Mouse (Mus musculus) neural tube, embryonic 13.5 days (tissue): ENCODE results near the gene Aldh1b1. TPM values are rescaled to one million over a fixed set of nuclear protein-coding genes. Genes with fewer than 3 reads are reported as not detected.

Source experiments
- ATAC-seq: fragments of 200-750 bp; cut with Nextera tagmentation; 2 replicates; pipeline ENCODE4 v1.8.0; 2017; ENCODE audit warnings: low read depth, mild to moderate bottlenecking, moderate TSS enrichment, moderate library complexity
- H3K27ac ChIP-seq: fragments of 300-500 bp; sonication (generic); replicated peaks from 2 replicates; pipeline ENCODE4 v1.5.1; 2015; ENCODE audit warnings: moderate library complexity, mild to moderate bottlenecking, inconsistent platforms
- H3K27me3 ChIP-seq: fragments of 300-500 bp; sonication (generic); 2 replicates; pipeline ENCODE4 v1.6.1; 2015; ENCODE audit warnings: mild to moderate bottlenecking, inconsistent platforms
- H3K36me3 ChIP-seq: fragments of 300-500 bp; sonication (generic); 2 replicates; pipeline ENCODE4 v1.6.1; 2015; ENCODE audit warnings: mild to moderate bottlenecking, inconsistent platforms
- H3K4me1 ChIP-seq: fragments of 300-500 bp; sonication (generic); replicated peaks from 2 replicates; pipeline ENCODE4 v1.6.1; 2015; ENCODE audit warnings: inconsistent platforms
- H3K4me2 ChIP-seq: fragments of 300-500 bp; sonication (generic); 2 replicates; pipeline ENCODE4 v1.6.1; 2015; ENCODE audit warnings: inconsistent platforms, mild to moderate bottlenecking, moderate library complexity
- H3K4me3 ChIP-seq: fragments of 300-500 bp; sonication (generic); 2 replicates; pipeline ENCODE4 v1.5.1; 2015; ENCODE audit warnings: mild to moderate bottlenecking, inconsistent platforms
- H3K9ac ChIP-seq: fragments of 300-500 bp; sonication (generic); 2 replicates; pipeline ENCODE4 v1.6.1; 2015; ENCODE audit warnings: moderate library complexity, mild to moderate bottlenecking, inconsistent platforms
- H3K9me3 ChIP-seq: fragments of 300-500 bp; sonication (generic); 2 replicates; pipeline ENCODE4 v1.6.1; 2016; ENCODE audit warnings: inconsistent platforms
- WGBS: fragments of 180-500 bp; shearing (Covaris S2); methylation state at CpG from one replicate; pipeline ENCODE4 v1.1.7; 2015; 5-methylcytosine and 5-hydroxymethylcytosine counted together
- polyA plus RNA-seq: library from polyadenylated mRNA; unstranded; fragments of >200 nt; fragmentation: Nextera tagmentation; extraction: Ambion mirVana; gene quantifications from 2 replicates; pipeline ENCODE4 v1.2.1, GENCODE M21; 2015

Gene Aldh1b1
- polyA plus RNA-seq, 1 experiment from 2014 or later = 16.5 TPM

DNA sequence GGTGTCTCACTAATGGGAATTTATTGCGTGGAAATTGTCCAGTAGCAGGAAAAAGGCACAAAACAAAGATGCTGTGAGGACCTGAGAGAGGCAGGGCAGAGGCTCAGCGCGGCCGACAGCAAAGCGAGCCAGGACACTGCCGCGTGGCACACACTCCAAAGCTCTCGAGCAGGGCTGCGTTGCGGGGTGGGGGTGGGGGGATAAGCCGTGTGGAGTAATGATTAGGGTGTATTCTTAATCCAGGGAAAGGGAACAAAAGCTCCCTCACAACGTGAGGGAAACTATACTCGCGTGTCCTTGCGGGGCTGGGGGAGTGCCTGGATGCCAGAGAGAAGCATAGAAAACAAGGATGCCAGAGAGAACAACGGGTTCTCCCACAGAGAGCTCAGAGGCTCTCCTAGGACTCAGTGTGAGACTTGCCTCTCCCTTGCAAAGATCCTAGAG is 33.7 kb upstream of the Aldh1b1 start:
- no peak overlapping the region for H3K4me3 ChIP-seq
- peaks cover 65% of the 10 kb centered on the region for H3K4me1 ChIP-seq
- 1% methylated on average over 16 of the region's 16 CpGs for WGBS
- H3K36me3 ChIP-seq = no peaks in the 10 kb centered on the region
- peak overlapping the region; percentile 60 for H3K9ac ChIP-seq
- H3K27ac ChIP-seq = peak overlapping the region; percentile 89
- peaks cover 21% of the 10 kb centered on the region for H3K27me3 ChIP-seq
- ATAC-seq = no peak; the same call in 1 of the 2 replicates
- peak overlapping the region; percentile 47 for H3K4me2 ChIP-seq
- H3K9me3 ChIP-seq = no peaks in the 10 kb centered on the region

DNA sequence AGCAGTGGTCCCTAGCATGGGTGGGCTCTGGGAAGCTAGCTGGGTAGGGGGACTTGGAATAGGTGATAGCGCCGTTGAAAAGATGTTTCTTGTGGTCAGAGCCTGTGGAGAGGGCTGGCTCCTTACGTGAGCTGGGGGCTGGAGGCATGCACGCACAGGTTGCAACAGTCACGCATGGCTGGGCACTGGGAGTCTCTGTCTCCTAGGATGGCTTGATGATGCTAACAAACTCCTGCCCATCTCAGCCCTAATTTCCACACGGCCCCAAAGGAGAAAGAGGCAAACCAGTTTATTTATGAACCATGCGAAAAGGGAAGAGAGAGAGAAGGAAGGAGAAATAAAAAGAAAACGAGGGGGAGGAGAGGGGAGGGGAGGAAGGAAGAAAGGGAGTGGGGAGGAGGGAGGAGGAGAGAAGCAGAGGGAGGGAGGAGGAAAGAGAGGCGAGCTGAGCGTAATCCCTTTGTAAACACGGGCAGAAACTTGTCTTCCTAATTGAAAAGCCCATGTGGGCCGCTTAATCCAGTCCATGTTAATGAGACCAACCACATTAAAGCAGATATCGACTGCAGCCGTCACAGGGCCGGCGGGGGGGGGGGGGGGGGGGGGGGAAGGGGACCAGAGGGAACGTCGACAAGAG is 33.1 kb upstream of the Aldh1b1 start:
- ATAC-seq = peak; percentile 28; the same call in 1 of the 2 replicates
- H3K4me3 ChIP-seq = no peak overlapping the region
- H3K4me1 ChIP-seq = peaks cover 70% of the 10 kb centered on the region
- H3K9ac ChIP-seq = peak overlapping the region; percentile 60
- H3K9me3 ChIP-seq = no peaks in the 10 kb centered on the region
- H3K4me2 ChIP-seq = peak overlapping the region; percentile 47
- WGBS = 1% methylated on average over 13 of the region's 18 CpGs
- H3K27me3 ChIP-seq = peaks cover 21% of the 10 kb centered on the region
- peak overlapping the region; percentile 89 for H3K27ac ChIP-seq
- H3K36me3 ChIP-seq = no peaks in the 10 kb centered on the region

DNA sequence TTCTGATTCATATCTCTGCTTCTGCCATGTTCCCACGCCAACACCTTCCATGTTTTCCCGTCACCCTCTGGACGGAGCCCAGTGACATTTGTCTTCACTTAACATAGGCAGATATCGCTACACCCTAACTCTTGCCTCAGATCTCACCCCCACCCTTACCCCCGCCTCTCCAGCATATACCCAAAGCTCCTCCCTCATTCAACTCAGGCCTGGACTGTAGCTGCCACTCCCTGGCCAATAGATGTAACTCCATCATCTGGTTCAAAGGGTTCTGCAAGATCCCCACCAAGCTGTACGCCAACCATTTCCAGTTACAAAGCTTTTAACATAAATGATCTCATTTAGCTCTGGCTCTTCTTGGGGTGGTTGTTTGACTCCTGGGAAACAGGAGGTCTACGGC is 32.0 kb upstream of the Aldh1b1 start:
- Histone ChIP-seq H3K4me1 (peaks cover 79% of the 10 kb centered on the region), H3K9ac (no peak overlapping the region), H3K27ac (no peak overlapping the region), H3K9me3 (no peaks in the 10 kb centered on the region), H3K27me3 (peaks cover 21% of the 10 kb centered on the region), H3K4me2 (no peak overlapping the region), H3K36me3 (no peaks in the 10 kb centered on the region), H3K4me3 (no peak overlapping the region)
- WGBS = 84% methylated on average over 7 of the region's 7 CpGs
- no peak for ATAC-seq

DNA sequence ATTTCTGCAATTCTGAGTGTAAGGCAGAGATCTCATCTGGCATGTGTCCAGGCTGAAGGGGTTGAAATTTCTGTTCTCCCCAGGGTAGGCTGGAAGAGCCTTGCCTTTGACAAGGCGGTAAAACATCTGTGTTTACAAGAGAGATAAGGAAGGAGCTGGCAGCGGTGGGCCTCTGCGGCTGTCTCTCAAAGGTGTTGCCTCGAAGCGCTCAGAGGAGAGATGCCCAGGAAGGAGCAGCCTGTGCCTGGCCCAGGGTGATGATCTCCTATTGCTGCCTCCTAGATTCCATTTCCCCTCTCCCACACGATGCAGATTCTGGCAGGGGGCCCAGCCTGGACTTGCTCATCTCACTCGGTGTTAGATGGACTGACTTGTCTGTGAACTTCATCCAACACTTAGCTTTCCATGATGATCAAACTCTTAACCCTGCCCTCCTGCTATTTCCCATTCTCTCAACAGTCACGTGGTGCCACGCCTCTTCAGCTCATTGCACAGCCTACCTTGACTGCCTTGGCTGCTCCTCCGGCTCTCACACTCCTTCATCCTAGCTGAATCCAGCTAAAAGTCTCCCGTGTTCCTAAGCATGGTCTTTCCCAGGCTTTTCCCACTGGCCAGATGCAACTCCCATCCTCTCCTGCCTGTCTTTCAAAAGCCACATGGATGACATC is 30.8 kb upstream of the Aldh1b1 start:
- H3K36me3 ChIP-seq = no peaks in the 10 kb centered on the region
- H3K27me3 ChIP-seq = peaks cover 21% of the 10 kb centered on the region
- no peak overlapping the region for H3K27ac ChIP-seq
- no peaks in the 10 kb centered on the region for H3K9me3 ChIP-seq
- no peak overlapping the region for H3K4me3 ChIP-seq
- H3K4me1 ChIP-seq = peaks cover 71% of the 10 kb centered on the region
- 66% methylated on average over 11 of the region's 11 CpGs for WGBS
- no peak for ATAC-seq
- H3K9ac ChIP-seq = no peak overlapping the region
- H3K4me2 ChIP-seq = no peak overlapping the region

DNA sequence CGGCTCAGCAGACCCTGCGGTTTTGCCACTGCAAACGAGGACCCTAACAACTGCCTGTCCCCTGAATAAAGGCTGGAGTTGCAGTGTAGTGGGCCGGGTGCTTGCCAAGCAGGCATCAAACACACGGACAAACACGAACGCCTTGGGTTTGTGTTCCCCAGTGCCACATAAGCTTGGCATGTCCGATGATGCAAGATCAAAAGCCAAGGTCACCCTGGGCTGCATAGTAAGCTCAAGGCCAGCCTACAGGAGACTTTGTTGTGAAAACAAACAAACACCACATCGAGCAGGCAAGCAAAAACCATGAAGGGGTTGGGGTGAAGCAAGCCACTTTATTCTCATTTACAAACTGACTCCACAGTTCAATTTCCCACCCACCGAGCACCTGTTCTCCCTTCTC is 29.7 kb upstream of the Aldh1b1 start:
- H3K27me3 ChIP-seq = peaks cover 21% of the 10 kb centered on the region
- no peak overlapping the region for H3K9ac ChIP-seq
- H3K4me2 ChIP-seq = no peak overlapping the region
- H3K9me3 ChIP-seq = no peaks in the 10 kb centered on the region
- H3K4me1 ChIP-seq = peaks cover 60% of the 10 kb centered on the region
- H3K4me3 ChIP-seq = no peak overlapping the region
- H3K27ac ChIP-seq = no peak overlapping the region
- WGBS = 43% methylated on average over 10 of the region's 10 CpGs
- H3K36me3 ChIP-seq = no peaks in the 10 kb centered on the region
- no peak for ATAC-seq

DNA sequence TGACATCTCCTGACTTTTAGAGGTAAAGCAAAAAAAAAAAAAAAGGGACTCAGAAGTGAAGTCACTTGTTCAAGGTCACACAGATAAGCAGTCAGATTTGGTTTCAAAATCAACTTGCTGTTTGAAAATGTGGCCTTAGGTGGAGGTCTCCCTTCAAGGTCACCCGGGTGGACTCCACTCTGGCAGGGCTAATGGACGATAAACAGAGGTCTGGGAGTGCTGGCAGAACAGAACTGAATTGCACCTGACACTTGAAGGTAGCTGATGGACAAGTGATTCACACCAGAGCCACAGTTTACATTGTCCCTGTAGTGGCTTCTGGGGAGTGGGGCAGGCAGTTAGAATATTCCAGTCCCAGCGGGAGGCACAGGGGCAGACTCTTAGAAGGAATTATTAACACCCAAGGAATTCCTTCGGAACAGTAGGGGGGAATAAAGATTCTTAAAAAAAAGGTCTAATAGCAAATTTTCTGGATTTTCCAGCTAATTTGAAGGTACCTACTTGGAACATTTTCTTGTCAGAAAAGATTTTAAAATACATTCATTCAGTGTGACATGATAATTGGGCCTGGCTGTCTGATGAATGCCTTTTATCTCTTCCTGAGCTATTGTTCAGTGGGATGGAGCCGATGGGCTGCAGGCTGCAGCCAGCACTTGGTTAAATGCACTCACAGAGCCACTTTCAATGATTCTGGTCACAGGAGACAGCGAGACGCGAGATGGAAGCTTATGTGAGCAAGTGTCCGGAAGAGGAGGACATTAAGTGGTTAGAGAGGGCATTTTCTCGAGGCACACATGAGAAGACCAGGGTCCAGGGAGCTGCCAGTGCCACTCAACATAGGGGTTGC is 28.8 kb upstream of the Aldh1b1 start:
- H3K27me3 ChIP-seq = peaks cover 21% of the 10 kb centered on the region
- no peaks in the 10 kb centered on the region for H3K36me3 ChIP-seq
- no peaks in the 10 kb centered on the region for H3K9me3 ChIP-seq
- WGBS = 7% methylated on average over 10 of the region's 10 CpGs
- H3K4me3 ChIP-seq = no peak overlapping the region
- peak overlapping the region; percentile 6; the same call in 1 of the 2 replicates for H3K27ac ChIP-seq
- ATAC-seq = no peak
- H3K4me2 ChIP-seq = no peak overlapping the region
- H3K4me1 ChIP-seq = peaks cover 51% of the 10 kb centered on the region
- peak overlapping the region; percentile 41; the same call in 1 of the 2 replicates for H3K9ac ChIP-seq

DNA sequence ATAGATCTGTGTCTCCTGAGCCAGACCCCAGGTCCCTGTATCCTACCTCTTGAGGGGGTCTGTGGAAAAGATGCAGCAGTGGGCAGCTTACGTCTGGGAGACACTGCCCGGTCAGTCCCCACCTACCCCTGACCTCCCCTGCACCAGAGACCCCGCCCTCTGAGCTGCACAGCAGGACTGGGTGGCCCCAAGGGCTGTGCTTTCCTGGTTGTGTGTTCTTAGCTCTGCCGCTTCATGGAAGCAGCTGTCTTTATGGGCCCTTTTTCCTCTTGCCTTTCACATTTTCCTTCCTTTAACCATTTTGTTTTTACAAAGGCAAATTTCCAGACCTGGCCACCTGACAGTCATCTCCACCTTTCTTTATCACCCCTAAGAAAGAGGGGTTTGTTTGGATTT is 28.2 kb upstream of the Aldh1b1 start:
- peaks cover 45% of the 10 kb centered on the region for H3K4me1 ChIP-seq
- WGBS = 7% methylated on average over 4 of the region's 4 CpGs
- no peak for ATAC-seq
- H3K27ac ChIP-seq = peak overlapping the region; percentile 6; the same call in 1 of the 2 replicates
- no peak overlapping the region for H3K4me2 ChIP-seq
- H3K4me3 ChIP-seq = no peak overlapping the region
- H3K36me3 ChIP-seq = no peaks in the 10 kb centered on the region
- no peaks in the 10 kb centered on the region for H3K9me3 ChIP-seq
- H3K9ac ChIP-seq = peak overlapping the region; percentile 53
- peaks cover 21% of the 10 kb centered on the region for H3K27me3 ChIP-seq

DNA sequence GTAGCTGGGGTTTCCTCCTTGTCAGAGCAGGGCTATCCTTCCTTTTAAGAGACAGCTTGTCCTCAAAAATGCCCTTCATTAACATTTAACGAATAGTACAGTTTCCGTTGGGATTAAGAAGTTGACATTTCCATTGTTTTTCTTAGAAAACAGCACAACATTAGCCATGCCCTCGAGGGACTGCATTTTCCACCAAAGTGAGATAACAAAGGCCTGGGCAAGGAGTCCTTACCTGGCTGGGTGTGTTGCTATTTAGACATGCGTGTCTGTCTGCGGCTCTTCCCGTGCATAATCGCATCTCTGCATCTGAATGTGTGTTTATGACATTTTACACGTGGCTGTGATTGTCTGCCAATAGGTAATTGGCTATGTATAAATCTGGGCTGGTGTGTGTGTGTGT is 27.6 kb upstream of the Aldh1b1 start:
- Histone ChIP-seq H3K4me1 (peaks cover 39% of the 10 kb centered on the region), H3K9ac (peak overlapping the region; percentile 53)

DNA sequence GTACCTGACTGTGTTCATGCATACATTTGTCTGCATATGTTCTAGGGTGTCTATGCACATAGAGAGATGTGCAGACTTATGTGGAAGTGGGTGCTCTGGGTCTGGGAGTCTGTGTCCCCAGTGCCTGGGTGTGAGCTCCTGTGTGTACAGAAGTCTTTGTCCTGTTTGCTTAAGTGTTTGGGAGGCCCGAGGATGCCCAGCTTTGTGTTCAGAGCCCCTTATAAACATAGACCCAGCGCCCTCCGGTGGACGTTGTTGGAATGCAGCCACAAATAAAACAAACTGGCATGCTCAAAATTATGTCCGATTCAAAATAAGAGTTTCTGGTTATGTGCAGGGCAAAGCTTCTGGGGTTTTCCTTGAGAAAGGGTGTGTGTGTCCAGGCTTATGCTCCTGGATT is 27.2 kb upstream of the Aldh1b1 start:
- H3K27me3 ChIP-seq = peaks cover 17% of the 10 kb centered on the region
- H3K4me2 ChIP-seq = no peak overlapping the region
- peak overlapping the region; percentile 53 for H3K9ac ChIP-seq
- 4% methylated on average over 5 of the region's 5 CpGs for WGBS
- H3K4me3 ChIP-seq = no peak overlapping the region
- H3K36me3 ChIP-seq = no peaks in the 10 kb centered on the region
- no peak overlapping the region for H3K27ac ChIP-seq
- ATAC-seq = peak; percentile 67; the same call in 1 of the 2 replicates
- H3K4me1 ChIP-seq = peaks cover 35% of the 10 kb centered on the region
- no peaks in the 10 kb centered on the region for H3K9me3 ChIP-seq

More for the DNA sequence above, 27.6 kb upstream of the Aldh1b1 start:
- Histone ChIP-seq H3K9me3 (no peaks in the 10 kb centered on the region), H3K27ac (no peak overlapping the region), H3K4me3 (no peak overlapping the region), H3K36me3 (no peaks in the 10 kb centered on the region), H3K4me2 (no peak overlapping the region), H3K27me3 (peaks cover 21% of the 10 kb centered on the region)
- 0 out of 2 replicates have a peak, but pooled peaks have one; percentile 6 for ATAC-seq
- 17% methylated on average over 8 of the region's 8 CpGs for WGBS

DNA sequence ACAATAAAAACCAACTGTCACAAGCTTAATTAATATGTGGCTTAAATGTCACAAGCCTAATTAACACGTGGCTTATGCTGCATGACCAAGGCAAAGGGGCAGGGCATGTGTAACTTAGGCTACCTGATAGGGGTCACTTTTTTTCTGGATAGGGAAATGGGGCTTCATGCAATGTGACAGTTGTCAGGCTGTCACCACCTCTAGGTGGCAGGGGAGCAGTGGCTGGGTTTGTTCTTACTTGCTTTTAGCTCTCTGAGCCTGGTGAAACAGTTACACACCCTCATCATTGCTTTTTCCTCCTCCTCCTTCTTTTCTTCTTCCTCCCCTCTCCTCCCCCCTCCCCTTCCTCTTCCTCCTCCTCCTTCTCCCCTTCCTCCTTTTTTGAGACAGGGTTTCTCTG is 15.2 kb upstream of the Aldh1b1 start:
- no peak overlapping the region for H3K4me2 ChIP-seq
- no peak for ATAC-seq
- no peaks in the 10 kb centered on the region for H3K9me3 ChIP-seq
- H3K27ac ChIP-seq = no peak overlapping the region
- H3K4me3 ChIP-seq = no peak overlapping the region
- H3K27me3 ChIP-seq = no peaks in the 10 kb centered on the region; the same call in 1 of the 2 replicates
- no peaks in the 10 kb centered on the region for H3K36me3 ChIP-seq
- H3K4me1 ChIP-seq = peaks cover 9% of the 10 kb centered on the region
- 71% methylated on average over 1 of the region's 1 CpGs for WGBS
- no peak overlapping the region for H3K9ac ChIP-seq

DNA sequence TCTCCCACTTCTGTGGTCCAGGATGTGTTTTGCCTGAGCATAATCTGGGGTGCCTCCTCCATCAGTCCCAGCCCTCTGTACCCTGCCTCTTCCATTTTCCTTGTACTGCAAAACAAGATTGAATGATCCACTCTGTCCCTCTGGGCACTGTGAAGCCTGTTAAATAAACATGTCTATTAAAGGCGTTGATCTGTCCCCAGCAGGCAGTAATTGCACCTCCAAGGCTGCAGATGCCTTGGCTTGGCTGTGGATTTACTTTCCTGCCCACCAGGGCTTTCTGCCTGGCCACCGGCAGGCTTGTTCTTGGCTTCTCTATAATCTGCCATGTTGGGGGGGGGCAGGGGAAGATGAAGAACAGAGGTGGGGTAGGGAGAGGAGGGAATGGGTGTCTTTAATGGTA is 12.9 kb upstream of the Aldh1b1 start:
- 11% methylated on average over 2 of the region's 2 CpGs for WGBS
- no peak for ATAC-seq
- Histone ChIP-seq H3K9ac (no peak overlapping the region), H3K27ac (no peak overlapping the region), H3K4me3 (no peak overlapping the region), H3K9me3 (no peaks in the 10 kb centered on the region), H3K4me1 (peaks cover 21% of the 10 kb centered on the region), H3K27me3 (no peaks in the 10 kb centered on the region), H3K4me2 (no peak overlapping the region), H3K36me3 (no peaks in the 10 kb centered on the region)

DNA sequence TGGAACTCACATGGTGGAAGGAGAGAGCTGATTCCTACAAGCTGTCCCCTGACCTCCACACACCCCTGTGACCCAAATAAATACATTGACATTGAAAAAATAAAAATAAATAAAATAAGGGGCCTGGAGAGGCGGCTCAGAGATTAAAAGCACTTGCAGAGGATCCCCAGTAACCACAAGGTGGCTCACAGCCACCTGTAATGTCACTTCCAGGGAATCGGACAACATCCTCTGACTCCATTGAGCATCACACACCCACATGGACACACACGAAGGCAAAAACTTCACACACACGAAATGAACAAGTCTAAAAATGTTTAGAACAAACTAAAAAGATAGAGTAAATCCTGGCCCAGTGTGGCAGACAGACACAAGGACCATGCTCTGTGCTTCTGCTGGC is 12.1 kb upstream of the Aldh1b1 start:
- Histone ChIP-seq H3K36me3 (no peaks in the 10 kb centered on the region), H3K27me3 (no peaks in the 10 kb centered on the region), H3K9me3 (no peaks in the 10 kb centered on the region), H3K4me2 (no peak overlapping the region), H3K4me1 (peaks cover 21% of the 10 kb centered on the region), H3K4me3 (no peak overlapping the region), H3K9ac (no peak overlapping the region), H3K27ac (no peak overlapping the region)
- 53% methylated on average over 4 of the region's 4 CpGs for WGBS
- ATAC-seq = no peak
